In the genomic region with DNA sequence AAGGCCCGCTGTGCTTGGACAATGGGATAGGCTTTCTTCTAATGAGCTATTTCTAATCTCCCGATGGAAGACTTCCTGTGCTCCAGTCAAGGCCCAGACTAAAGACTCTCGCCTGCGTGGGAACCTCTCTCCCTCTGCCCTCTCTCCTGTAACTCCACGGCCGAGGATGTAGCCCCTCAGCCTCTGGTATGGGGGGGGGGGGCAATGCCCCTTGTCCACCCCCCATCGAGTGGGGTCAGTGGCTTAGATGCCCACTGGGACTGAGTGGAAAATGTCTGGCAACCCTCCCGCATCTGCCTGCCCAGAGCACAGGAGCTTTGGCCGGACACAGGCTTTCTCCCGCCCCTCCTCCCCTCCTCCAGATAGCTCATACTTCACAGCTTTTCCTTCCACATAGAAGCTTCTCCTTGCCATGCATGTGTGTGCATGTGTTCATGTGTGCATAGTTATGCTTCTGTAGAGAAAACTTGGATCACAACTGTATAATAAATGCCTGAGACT, we compare ENCODE assay signal across 17 mouse cellular contexts. TPM values are rescaled to one million over a fixed set of nuclear protein-coding genes. Genes with fewer than 3 reads are reported as not detected.
DNase-seq lines count a peak whose midpoint lies in the region; ATAC-seq and TF ChIP-seq lines count a peak whose summit lies in the region.
"Had no signal": no experiment of that assay in that cellular context is flagged by ENCODE, and none has a peak within 500 bp of the region (broad histone marks: within the 10 kb centered on the region; RNA-seq: fewer than 3 reads in every experiment).

No protein-coding gene starts in this region.

- H3K9me3 ChIP-seq in heart, embryonic 15.5 days (replicated peaks), result no peaks in the 10 kb centered on the region
- H3K9me3 ChIP-seq: embryonic facial prominence, embryonic 13.5 days; limb, embryonic 13.5 days had no signal

- WGBS in heart, adult 2 months, result 24% methylated on average over 10 of the region's 10 CpGs
- 45% methylated on average over 10 of the region's 10 CpGs for WGBS in heart, embryonic 15.5 days

- H3K36me3 ChIP-seq in heart, adult 2 months (ENCODE audit: control insufficient read depth, insufficient read depth, low read length), result peaks cover 3% of the 10 kb centered on the region; the same call in 1 of the 2 replicates
- no peaks in the 10 kb centered on the region for H3K36me3 ChIP-seq in heart, embryonic 15.5 days
- H3K36me3 ChIP-seq: embryonic facial prominence, embryonic 13.5 days; G1E; limb, embryonic 13.5 days had no signal

- intact Hi-C loops in gastrocnemius, adult 2 months (cut with DNase I), result no loop called here
- intact Hi-C loops in gastrocnemius, postnatal 36 days (cut with DNase I), result no loop called here
- intact Hi-C loops in heart, adult 2 months (cut with DNase I), result no loop called here

- TF ChIP-seq POLR2A in heart, adult 2 months (IDR thresholded peaks at IDR 0.05; ENCODE audit: insufficient read depth, low read depth, low read length), result no peak

- H3K9ac ChIP-seq in heart, adult 2 months (ENCODE audit: low read depth, low read length), result peak overlapping the region; percentile 52; the same call in 1 of the 2 replicates
- no peak overlapping the region for H3K9ac ChIP-seq in heart, embryonic 15.5 days
- H3K9ac ChIP-seq: embryonic facial prominence, embryonic 13.5 days; limb, embryonic 13.5 days had no signal

- peak overlapping the region; percentile 16; the same call in 1 of the 2 replicates for H3K4me2 ChIP-seq in heart, embryonic 15.5 days
- H3K4me2 ChIP-seq: embryonic facial prominence, embryonic 13.5 days; limb, embryonic 13.5 days had no signal

- H3K27me3 ChIP-seq in heart, adult 2 months (ENCODE audit: control insufficient read depth, insufficient read depth, low read length), result no peaks in the 10 kb centered on the region
- no peaks in the 10 kb centered on the region for H3K27me3 ChIP-seq in heart, embryonic 15.5 days
- H3K27me3 ChIP-seq: embryonic facial prominence, embryonic 13.5 days; limb, embryonic 13.5 days had no signal

- H3K4me1 ChIP-seq in heart, adult 2 months (ENCODE audit: control insufficient read depth, insufficient read depth, low read length), result peaks cover 9% of the 10 kb centered on the region
- peaks cover 21% of the 10 kb centered on the region for H3K4me1 ChIP-seq in heart, embryonic 15.5 days (replicated peaks)
- H3K4me1 ChIP-seq: embryonic facial prominence, embryonic 13.5 days had no signal

- H3K79me2 ChIP-seq in heart, adult 2 months (replicated peaks; ENCODE audit: control insufficient read depth, insufficient read depth, low read length), result 0 out of 2 replicates have a peak, but pooled peaks cover 2% of the 10 kb centered on the region

- no peak for TF ChIP-seq EP300 in heart, adult 2 months (IDR thresholded peaks at IDR 0.05; ENCODE audit: insufficient read depth, low read depth, low read length)

- no peak for TF ChIP-seq CTCF in gastrocnemius, adult 2 months (IDR thresholded peaks at IDR 0.05)
- TF ChIP-seq CTCF in heart, adult 2 months (IDR thresholded peaks at IDR 0.05), result no peak

- DNase-seq in gastrocnemius, adult 2 months, result peak; percentile 36
- DNase-seq in gastrocnemius, postnatal 36 days, result no peak
- peak; percentile 24 for DNase-seq in lung, postnatal 10 days
- DNase-seq in lung, adult 18-20 months, result no peak
- peak; percentile 41 to 43 for DNase-seq in heart, adult 2 months
- no peak for DNase-seq in thymus, adult 18-20 months
- DNase-seq in kidney, adult 11 months, result no peak
- DNase-seq: cerebellum, adult 11 months; kidney, postnatal 4 days; lung, adult 2 months had no signal

- H3K27ac ChIP-seq in gastrocnemius, adult 2 months, result peak overlapping the region; percentile 65
- H3K27ac ChIP-seq in heart, adult 2 months, result peak overlapping the region; percentile 57
- H3K27ac ChIP-seq in heart, embryonic 15.5 days, result peak overlapping the region; percentile 39; the same call in 1 of the 2 replicates
- H3K27ac ChIP-seq: embryonic facial prominence, embryonic 13.5 days; limb, embryonic 13.5 days had no signal

- no peak for ATAC-seq in heart, embryonic 15.5 days (replicated peaks; ENCODE audit: insufficient number of reproducible peaks, insufficient read depth, low FRiP score, low read depth)
- ATAC-seq: intestine, postnatal 0 days had no signal

- no peak overlapping the region; the same call in 1 of the 2 replicates for H3K4me3 ChIP-seq in gastrocnemius, adult 2 months
- H3K4me3 ChIP-seq in heart, adult 2 months, result no peak overlapping the region
- H3K4me3 ChIP-seq in heart, embryonic 15.5 days, result no peak overlapping the region
- H3K4me3 ChIP-seq: embryonic facial prominence, embryonic 13.5 days; limb, embryonic 13.5 days; myocyte had no signal

RNA-seq across cellular contexts. Expression of gene Stxbp6, which starts 31.9 kb away (rescaled TPM):
- total RNA-seq in gastrocnemius, adult 2 months (2021), result 1 to 10 TPM; 3.3 to 5.7 TPM
- total RNA-seq in gastrocnemius, postnatal 36 days (2021), result 1 to 10 TPM; 3.9 to 4.8 TPM
- 1 to 10 TPM; 5.1 to 9.2 TPM for total RNA-seq in heart, adult 2 months (2021)
- 7.9 and 17.3 TPM in 2 replicates for polyA plus RNA-seq in heart, adult 2 months (2012; rRNA removed)
- polyA plus RNA-seq in heart, embryonic 15.5 days (2015; fragmentation: Nextera tagmentation; extraction: Ambion mirVana), result 13.1 and 16.6 TPM in 2 replicates
- total RNA-seq: megakaryocyte-erythroid progenitor cell, adult 5-6 weeks had no signal
- polyA plus RNA-seq: G1E, myocyte had no signal

Comparison
In these comparisons a context has a peak if more than half of its experiments do, and no peak if none do; other contexts are left out.
1. DNase-seq: peak in gastrocnemius, adult 2 months (single experiment), lung, postnatal 10 days (single experiment) and heart, adult 2 months (2 of 2); none in gastrocnemius, postnatal 36 days (0 of 2), lung, adult 18-20 months (0 of 2), thymus, adult 18-20 months (0 of 2) and kidney, adult 11 months (single experiment).
2. Peak in every context shown above with its lines, with median percentiles within 50 percentile points of each other: H3K27ac ChIP-seq.